Mouse (Mus musculus): ENCODE data around the gene Urah.

GRCm38 (mm10) chr7:140810496-140810895, 24.3 kb upstream of the Urah start:
- TF ChIP-seq CTCF (IDR thresholded peaks at IDR 0.05; ENCODE audit: low read depth) = peak; percentile 32
- no peak for TF ChIP-seq EP300 (IDR thresholded peaks at IDR 0.05; ENCODE audit: low read depth)

Measured in liver, postnatal 0 days (tissue).